Mouse (Mus musculus): ENCODE results near the gene Hikeshi.
A peak's percentile ranks its signal among the peaks of the same experiment; 100 is the strongest.

The Hikeshi gene

GRCm38 (mm10) chr7:89940571-89941463 lies at the start of gene Hikeshi:
Gene Hikeshi (minus strand): TSS chr7:89941204.
- DNase-seq (ENCODE audit: low read depth, low spot score): peak; percentile 99

GRCm38 (mm10) chr7:89984421-89984820 lies 43.4 kb upstream of the Hikeshi start:
- DNase-seq (ENCODE audit: low read depth, low spot score): no peak

- DNase-seq (ENCODE audit: low read depth, low spot score): no peak
Measured at GRCm38 (mm10) chr7:89983441-89983840, 42.4 kb upstream of the Hikeshi start.

GRCm38 (mm10) chr7:89981557-89981956 lies 40.6 kb upstream of the Hikeshi start:
- no peak for DNase-seq (ENCODE audit: low read depth, low spot score)

- DNase-seq (ENCODE audit: low read depth, low spot score): peak; percentile 96
Measured at GRCm38 (mm10) chr7:89980485-89981422, 39.8 kb upstream of the Hikeshi start, which contains the start of gene Eed. Gene Eed (minus strand): TSS chr7:89980983.

- DNase-seq (ENCODE audit: low read depth, low spot score): no peak
Measured at GRCm38 (mm10) chr7:89980133-89980484, 39.1 kb upstream of the Hikeshi start.

- no peak for DNase-seq (ENCODE audit: low read depth, low spot score)
Measured at GRCm38 (mm10) chr7:89979432-89980130, 38.6 kb upstream of the Hikeshi start.

GRCm38 (mm10) chr7:89976796-89977195 lies 35.8 kb upstream of the Hikeshi start:
- peak; percentile 59 for DNase-seq (ENCODE audit: low read depth, low spot score)

GRCm38 (mm10) chr7:89975571-89975970 lies 34.6 kb upstream of the Hikeshi start:
- peak; percentile 95 for DNase-seq (ENCODE audit: low read depth, low spot score)

GRCm38 (mm10) chr7:89967235-89967634 lies 26.2 kb upstream of the Hikeshi start:
- no peak for DNase-seq (ENCODE audit: low read depth, low spot score)

- no peak for DNase-seq (ENCODE audit: low read depth, low spot score)
Measured at GRCm38 (mm10) chr7:89966771-89967170, 25.8 kb upstream of the Hikeshi start.

- no peak for DNase-seq (ENCODE audit: low read depth, low spot score)
Measured at GRCm38 (mm10) chr7:89963135-89963534, 22.1 kb upstream of the Hikeshi start.

- no peak for DNase-seq (ENCODE audit: low read depth, low spot score)
Measured at GRCm38 (mm10) chr7:89957300-89957699, 16.3 kb upstream of the Hikeshi start.

- no peak for DNase-seq (ENCODE audit: low read depth, low spot score)
Measured at GRCm38 (mm10) chr7:89954261-89954660, 13.3 kb upstream of the Hikeshi start.

- no peak for DNase-seq (ENCODE audit: low read depth, low spot score)
Measured at GRCm38 (mm10) chr7:89949403-89949802, 8.4 kb upstream of the Hikeshi start.

- DNase-seq (ENCODE audit: low read depth, low spot score): no peak
Measured at GRCm38 (mm10) chr7:89948026-89948425, 7.0 kb upstream of the Hikeshi start.

- DNase-seq (ENCODE audit: low read depth, low spot score): peak; percentile 28
Measured at GRCm38 (mm10) chr7:89939497-89940353, 1.3 kb downstream of the Hikeshi start.

- DNase-seq (ENCODE audit: low read depth, low spot score): no peak
Measured at GRCm38 (mm10) chr7:89923441-89924180, 17.4 kb downstream of the Hikeshi start.

GRCm38 (mm10) chr7:89917776-89918175 lies 23.2 kb downstream of the Hikeshi start:
- DNase-seq (ENCODE audit: low read depth, low spot score): no peak

GRCm38 (mm10) chr7:89916711-89917110 lies 24.3 kb downstream of the Hikeshi start:
- no peak for DNase-seq (ENCODE audit: low read depth, low spot score)
